Mouse (Mus musculus) v-Abl transformed pro-B cells (cell line): ENCODE results near the gene Epha10.
"Not testable (repeated sequence)": the region's sequence is repeated elsewhere in the genome, so short reads cannot be mapped to it uniquely, and the experiment has no call there.

Experiments
- in situ Hi-C, 2 experiments: fragments of 400-800 bp; cut with MboI; formaldehyde crosslinking; loops; one replicate each; pipeline ENCODE4 v1.15.1; 2025; ENCODE audit not compliant: unreplicated experiment in 2 of 2

Gene Epha10

DNA sequence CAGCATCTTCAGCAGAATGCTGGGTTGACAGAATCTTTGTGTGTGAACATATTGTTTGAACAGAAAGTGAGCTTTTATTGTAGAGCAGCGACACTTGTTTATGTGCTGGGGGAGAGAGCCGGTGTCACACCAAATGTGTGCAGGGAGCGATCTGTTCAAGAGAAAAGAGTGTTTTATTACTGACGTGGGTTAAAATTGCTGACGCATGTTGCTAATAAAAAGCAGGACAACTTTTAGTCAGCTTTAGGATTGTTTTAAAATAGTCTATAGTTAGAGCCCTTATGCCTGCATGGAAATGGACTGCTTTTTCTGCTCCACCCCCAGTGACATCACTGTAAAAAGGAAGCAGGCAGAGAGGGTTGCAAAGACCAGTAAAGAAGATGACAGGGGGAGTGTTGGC lies 10.1 kb downstream of the Epha10 start:
- in situ Hi-C loops, result loop anchor here (25.0 kb wide), 2 partner anchors 721 to 754 kb away; no protein-coding TSS in a partner anchor

GRCm38 (mm10) chr4:124893769-124894168 lies 13.1 kb downstream of the Epha10 start:
- in situ Hi-C loops, result loop anchor here (25.0 kb wide), 2 partner anchors 719 to 756 kb away; no protein-coding TSS in a partner anchor

DNA sequence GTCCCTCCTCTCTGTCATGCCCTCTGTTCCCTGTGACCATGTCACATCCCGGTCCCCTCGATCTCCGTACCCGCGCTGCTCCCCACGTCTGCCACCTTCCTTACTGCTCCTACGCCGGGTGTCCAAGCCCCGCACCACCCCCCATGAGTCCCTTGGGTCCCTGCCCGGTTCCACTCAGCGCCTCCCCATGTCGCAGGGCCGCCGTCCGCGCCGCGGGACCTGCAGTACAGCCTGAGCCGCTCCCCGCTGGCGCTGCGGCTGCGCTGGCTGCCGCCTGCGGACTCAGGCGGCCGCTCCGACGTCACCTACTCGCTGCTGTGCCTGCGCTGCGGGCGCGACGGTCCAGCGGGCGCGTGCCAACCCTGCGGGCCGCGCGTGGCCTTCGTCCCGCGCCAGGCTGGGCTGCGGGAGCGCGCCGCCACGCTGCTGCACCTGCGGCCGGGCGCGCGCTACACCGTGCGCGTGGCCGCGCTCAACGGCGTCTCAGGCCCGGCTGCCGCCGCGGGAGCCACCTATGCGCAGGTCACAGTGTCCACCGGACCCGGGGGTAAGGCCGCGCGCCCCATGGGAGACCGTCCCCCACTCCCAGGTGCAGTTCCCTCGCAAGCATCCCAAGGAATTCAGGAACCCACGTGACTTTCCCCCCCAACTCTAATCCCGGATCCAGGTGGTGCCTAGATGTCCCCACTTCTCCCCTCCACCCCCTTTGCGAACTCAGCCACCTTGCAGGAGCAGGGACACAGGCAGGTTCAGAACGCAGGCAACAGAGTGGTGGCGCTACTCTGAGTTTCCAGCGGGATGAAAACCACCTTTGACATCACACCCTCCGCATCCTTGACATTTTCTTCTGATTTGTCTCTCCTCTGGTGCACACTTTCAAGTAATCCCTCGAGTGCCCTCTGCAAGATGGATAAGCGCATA lies 14.1 kb downstream of the Epha10 start:
- in situ Hi-C loops, result loop anchor here (25.0 kb wide), 2 partner anchors 718 to 757 kb away; no protein-coding TSS in a partner anchor

- in situ Hi-C loops, result loop anchor here (25.0 kb wide), 2 partner anchors 714 to 761 kb away; no protein-coding TSS in a partner anchor
Measured at GRCm38 (mm10) chr4:124898428-124898827, 17.7 kb downstream of the Epha10 start.

DNA sequence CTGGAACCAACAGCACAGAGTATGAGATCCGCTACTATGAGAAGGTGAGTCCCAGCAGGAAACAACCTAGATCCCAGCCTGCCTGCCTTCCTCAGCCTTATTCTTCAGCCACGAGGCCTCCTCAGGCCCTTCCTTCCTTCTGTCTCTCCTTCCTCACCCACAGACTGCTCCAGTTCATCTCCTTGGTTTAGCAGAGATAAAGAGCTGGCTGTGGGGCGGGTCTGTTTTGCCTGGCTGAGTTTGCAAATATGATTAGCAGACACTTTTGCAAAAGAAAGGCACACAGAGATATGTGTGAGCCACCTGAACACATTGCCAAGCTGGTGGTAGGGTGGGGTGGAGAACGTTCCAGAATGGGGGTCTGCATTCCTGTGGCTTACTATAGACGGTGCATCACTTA lies 19.2 kb downstream of the Epha10 start:
- in situ Hi-C loops, result loop anchor here (25.0 kb wide), 2 partner anchors 712 to 763 kb away; no protein-coding TSS in a partner anchor

DNA sequence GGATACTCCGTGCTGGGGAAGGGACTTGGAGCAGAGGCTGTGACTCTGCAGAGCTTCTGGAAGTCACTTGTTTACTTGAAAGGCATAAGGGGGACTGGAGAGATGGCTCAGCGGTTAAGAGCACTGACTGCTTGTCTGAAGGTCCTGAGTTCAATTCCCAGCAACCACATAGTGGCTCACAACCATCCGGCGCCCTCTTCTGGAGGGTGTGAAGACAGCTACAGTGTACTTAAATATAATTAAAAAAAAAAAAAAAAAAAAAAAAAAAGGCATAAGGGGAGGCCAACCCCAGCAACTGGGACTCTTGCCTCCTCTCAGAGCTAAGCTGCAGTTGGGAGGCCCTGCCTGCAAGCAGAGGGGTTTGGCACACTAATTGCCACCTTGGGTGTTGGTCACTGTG lies 24.7 kb downstream of the Epha10 start:
- in situ Hi-C loops, result no loop called here

- in situ Hi-C loops, result no loop called here
Measured at GRCm38 (mm10) chr4:124905971-124906822, 25.5 kb downstream of the Epha10 start.

GRCm38 (mm10) chr4:124928102-124928501 lies 47.4 kb downstream of the Epha10 start:
- in situ Hi-C loops, result loop anchor here in 1 of 2 experiments (10.0 kb wide), 1 partner anchor 243 kb away; no protein-coding TSS in a partner anchor

DNA sequence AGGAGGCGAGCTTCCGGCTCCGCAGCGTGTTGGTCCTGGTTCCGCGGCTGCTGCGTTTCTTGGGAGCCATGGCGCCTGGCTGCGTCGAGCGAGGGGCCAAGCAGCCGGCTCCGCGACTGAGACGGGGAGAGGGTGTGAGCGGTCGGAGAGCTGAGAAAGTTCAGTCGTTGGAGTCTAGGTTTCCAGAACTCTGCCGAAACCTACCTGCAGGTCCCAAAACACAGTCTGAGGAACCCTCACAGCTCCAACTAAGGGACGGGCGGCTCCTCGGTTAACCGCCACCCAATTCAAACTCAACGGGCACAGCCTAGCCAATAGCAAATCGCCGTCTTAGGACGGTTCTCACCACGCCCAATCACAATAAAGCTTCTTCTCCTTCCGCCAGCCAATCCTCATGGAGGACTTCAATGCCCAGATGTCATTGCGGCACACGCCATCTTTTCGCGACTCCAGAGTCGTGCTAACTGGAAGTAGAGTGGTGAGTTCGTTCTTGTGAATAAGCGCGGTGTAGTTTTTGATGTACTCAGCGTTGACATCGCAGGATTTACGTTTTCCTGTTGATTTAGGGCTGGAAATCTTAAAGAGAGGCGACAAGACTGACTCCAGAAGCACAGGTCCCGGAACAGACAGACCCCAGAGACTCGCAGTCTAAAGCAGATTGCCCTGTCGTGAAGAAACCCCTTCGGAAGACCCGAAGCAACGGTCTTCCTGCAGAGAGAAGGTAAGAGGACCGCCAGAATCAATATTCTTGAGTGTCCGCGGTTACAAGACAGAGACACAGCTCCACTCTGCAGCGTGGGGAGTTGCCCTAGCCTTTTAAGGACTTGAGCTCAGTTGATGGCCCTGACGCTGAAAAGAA lies 56.1 kb downstream of the Epha10 start, which contains the start of gene 9930104L06Rik:
9930104L06Rik (plus strand) TSS at position 436 of the 859 bp plus-strand sequence.
- in situ Hi-C loops, result no loop called here

DNA sequence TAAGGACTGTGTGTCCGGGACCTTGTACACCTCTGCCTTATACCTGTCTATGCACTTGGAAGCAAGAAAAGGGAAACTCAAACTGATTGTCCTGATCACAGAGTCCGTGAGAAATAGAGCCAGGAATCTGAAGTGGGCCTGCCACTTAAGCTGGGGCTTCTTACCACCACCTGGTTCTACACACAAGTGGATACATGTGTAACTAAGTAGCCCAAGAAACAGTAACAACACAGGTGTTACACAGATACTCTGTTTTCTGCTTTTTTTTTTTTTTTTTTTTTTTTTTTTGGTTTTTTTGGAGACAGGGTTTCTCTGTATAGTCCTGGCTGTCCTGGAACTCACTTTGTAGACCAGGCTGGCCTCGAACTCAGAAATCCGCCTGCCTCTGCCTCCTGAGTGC lies 58.5 kb downstream of the Epha10 start, which contains the start of gene Cdca8:
Cdca8 (minus strand) TSS at position 101 of the 400 bp plus-strand sequence.
- in situ Hi-C loops, result not testable (repeated sequence)

- in situ Hi-C loops, result loop anchor here (5.0 to 10.0 kb wide), 4 partner anchors 79 to 1022 kb away; no protein-coding TSS in a partner anchor
Measured at GRCm38 (mm10) chr4:124943022-124943421, 62.3 kb downstream of the Epha10 start.

DNA sequence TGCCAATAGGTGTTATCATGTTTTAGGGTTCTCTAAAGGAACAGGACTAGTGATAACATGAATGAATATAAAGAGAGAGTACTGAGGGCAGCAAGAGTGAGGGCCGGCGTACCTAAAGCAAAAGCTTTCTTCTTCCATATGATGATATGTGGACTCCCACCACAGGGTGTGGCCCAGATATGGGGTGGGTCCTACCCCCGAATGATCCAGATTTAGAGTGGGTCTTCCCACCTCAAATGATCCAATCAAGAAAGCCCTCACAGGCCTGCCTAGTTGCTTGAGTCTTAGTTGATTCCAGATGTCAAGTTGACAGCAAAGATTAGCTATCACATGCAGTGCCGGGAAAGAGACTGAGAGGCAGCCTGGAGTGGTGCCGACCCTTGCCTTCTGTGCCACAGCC lies 63.1 kb downstream of the Epha10 start:
- in situ Hi-C loops, result loop anchor here (5.0 to 10.0 kb wide), 4 partner anchors 79 to 1021 kb away; no protein-coding TSS in a partner anchor

DNA sequence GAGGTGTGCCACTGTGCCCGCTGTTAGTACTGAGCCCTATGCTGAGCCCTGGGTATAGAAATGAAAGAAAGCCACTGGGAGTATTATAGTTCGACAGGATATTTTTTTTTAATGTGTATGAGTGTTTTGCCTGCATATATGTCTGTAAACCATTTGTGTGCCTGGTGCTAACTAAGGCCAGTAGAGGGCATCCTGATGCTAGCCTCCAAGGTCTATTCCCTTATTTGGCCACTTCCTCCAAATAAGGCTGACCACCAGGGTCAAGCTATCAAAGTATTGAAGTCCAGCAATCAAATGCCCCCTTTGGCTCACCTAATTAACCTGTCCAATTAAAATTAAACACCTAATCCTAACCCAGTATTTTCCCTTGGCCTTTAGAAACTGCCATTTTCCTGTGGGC lies 64.3 kb downstream of the Epha10 start:
- in situ Hi-C loops, result loop anchor here (5.0 to 10.0 kb wide), 4 partner anchors 77 to 1020 kb away; no protein-coding TSS in a partner anchor

GRCm38 (mm10) chr4:124949488-124949887 lies 68.8 kb downstream of the Epha10 start:
- in situ Hi-C loops, result loop anchor here in 1 of 2 experiments (10.0 kb wide), 1 partner anchor 1015 kb away; no protein-coding TSS in a partner anchor

- in situ Hi-C loops, result loop anchor here in 1 of 2 experiments (25.0 kb wide), 1 partner anchor 1012 kb away; no protein-coding TSS in a partner anchor
Measured at GRCm38 (mm10) chr4:124950181-124951035, 69.7 kb downstream of the Epha10 start.

- in situ Hi-C loops, result loop anchor here in 1 of 2 experiments (25.0 kb wide), 1 partner anchor 1011 kb away; no protein-coding TSS in a partner anchor
Measured at GRCm38 (mm10) chr4:124951036-124951433, 70.3 kb downstream of the Epha10 start.

- in situ Hi-C loops, result loop anchor here in 1 of 2 experiments (25.0 kb wide), 1 partner anchor 1009 kb away; no protein-coding TSS in a partner anchor
Measured at GRCm38 (mm10) chr4:124953546-124953945, 72.8 kb downstream of the Epha10 start.

DNA sequence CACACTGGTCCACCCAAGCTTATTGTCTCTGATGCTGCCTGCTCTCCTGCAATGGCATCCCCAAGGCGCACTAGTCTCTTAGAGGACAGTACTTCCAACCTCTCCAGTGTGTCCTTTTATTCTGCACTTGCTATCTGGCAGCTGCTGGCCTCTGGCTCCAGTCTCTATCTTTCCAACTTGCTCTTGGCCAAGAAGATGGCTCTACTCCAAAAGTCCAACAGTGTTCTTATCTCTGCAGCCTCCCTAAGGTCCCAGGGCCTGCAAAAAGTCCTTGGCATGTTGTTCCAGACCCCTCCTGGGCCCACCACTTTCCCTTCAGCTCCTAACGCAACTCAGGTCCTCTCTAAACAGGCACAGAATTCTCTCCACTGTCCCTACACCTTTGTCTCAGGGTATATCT lies 76.6 kb downstream of the Epha10 start:
- in situ Hi-C loops, result loop anchor here in 1 of 2 experiments (25.0 kb wide), 1 partner anchor 1005 kb away; no protein-coding TSS in a partner anchor
